Mouse (Mus musculus) ES-Bruce4 (cell line): ENCODE data around the gene Olfr995. TPM values are rescaled to one million over a fixed set of nuclear protein-coding genes. Genes with fewer than 3 reads are reported as not detected.

Source experiments
- H3K27ac ChIP-seq: 2 replicates; pipeline ENCODE4 v1.5.1; 2012; ENCODE audit warnings: low read length, inconsistent platforms; ENCODE audit not compliant: insufficient read depth
- H3K27me3 ChIP-seq: 2 replicates; pipeline ENCODE4 v1.6.1; 2012; ENCODE audit warnings: mild to moderate bottlenecking, low read length, inconsistent platforms; ENCODE audit not compliant: control insufficient read depth, poor library complexity, insufficient read depth, severe bottlenecking
- H3K36me3 ChIP-seq: 2 replicates; pipeline ENCODE4 v1.6.1; 2012; ENCODE audit warnings: inconsistent platforms, mild to moderate bottlenecking, low read length, moderate library complexity; ENCODE audit not compliant: control insufficient read depth, poor library complexity, insufficient read depth, severe bottlenecking
- H3K4me1 ChIP-seq: one replicate; pipeline ENCODE4 v1.8.1; 2011; ENCODE audit warnings: low read length; ENCODE audit not compliant: control insufficient read depth, insufficient read depth
- H3K4me3 ChIP-seq: 2 replicates; pipeline ENCODE4 v1.5.1; 2011; ENCODE audit warnings: low read depth, mild to moderate bottlenecking, low read length
- H3K9ac ChIP-seq: 2 replicates; pipeline ENCODE4 v1.6.1; 2012; ENCODE audit warnings: low read depth, mild to moderate bottlenecking, inconsistent platforms; ENCODE audit not compliant: poor library complexity, severe bottlenecking
- H3K9me3 ChIP-seq: replicated peaks from 2 replicates; pipeline ENCODE4 v1.6.1; 2012; ENCODE audit warnings: mild to moderate bottlenecking, low read length, inconsistent platforms; ENCODE audit not compliant: control insufficient read depth, poor library complexity, insufficient read depth, severe bottlenecking
- CTCF ChIP-seq: IDR thresholded peaks from one replicate; pipeline ENCODE4 v1.8.1; 2011; ENCODE audit warnings: low read depth, low read length
- EP300 ChIP-seq: IDR thresholded peaks from 2 replicates; pipeline ENCODE4 v1.6.1; 2011; ENCODE audit warnings: low read depth, low read length; ENCODE audit not compliant: insufficient read depth
- POLR2A ChIP-seq: IDR thresholded peaks from one replicate; pipeline ENCODE4 v1.8.1; 2011; ENCODE audit warnings: low read length; ENCODE audit not compliant: insufficient read depth
- polyA plus RNA-seq: library from polyadenylated mRNA; stranded (reverse); fragments of >200 nt; gene quantifications from 2 replicates; pipeline ENCODE4 v1.2.4, GENCODE M21; 2011; ENCODE audit warnings: low read depth; ENCODE audit not compliant: missing spikeins, insufficient read depth, insufficient read length

The Olfr995 gene
- polyA plus RNA-seq, 1 experiment = not detected

DNA sequence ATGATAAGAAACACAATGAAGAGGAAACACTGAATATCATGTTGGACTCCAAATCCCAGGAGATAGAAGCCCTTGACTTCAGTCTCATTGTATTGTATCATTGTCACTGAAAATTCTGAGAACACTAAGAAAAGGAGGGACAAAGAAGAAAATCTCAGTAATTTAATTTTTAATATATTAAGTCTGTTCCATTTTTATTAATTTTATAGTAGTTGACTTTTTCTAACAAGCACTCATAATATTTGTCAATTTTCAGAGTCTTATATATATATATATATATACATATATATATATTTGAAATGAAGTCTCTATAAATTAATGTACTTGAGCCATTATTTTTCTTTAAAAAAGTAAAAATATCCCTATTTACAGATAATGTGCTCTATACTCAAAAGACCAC lies 28.7 kb downstream of the Olfr995 start, which contains the start of gene Olfr993:
Olfr993 (minus strand) TSS at position 101 of the 400 bp plus-strand sequence.
- Histone ChIP-seq H3K4me1 (no peaks in the 10 kb centered on the region), H3K27me3 (no peaks in the 10 kb centered on the region), H3K27ac (no peak within 1 kb of the TSS), H3K4me3 (no peak within 1 kb of the TSS), H3K36me3 (no peaks in the 10 kb centered on the region), H3K9ac (no peak within 1 kb of the TSS), H3K9me3 (no peaks in the 10 kb centered on the region)
- no peak for TF ChIP-seq EP300
- TF ChIP-seq CTCF = no peak
- TF ChIP-seq POLR2A = no peak

DNA sequence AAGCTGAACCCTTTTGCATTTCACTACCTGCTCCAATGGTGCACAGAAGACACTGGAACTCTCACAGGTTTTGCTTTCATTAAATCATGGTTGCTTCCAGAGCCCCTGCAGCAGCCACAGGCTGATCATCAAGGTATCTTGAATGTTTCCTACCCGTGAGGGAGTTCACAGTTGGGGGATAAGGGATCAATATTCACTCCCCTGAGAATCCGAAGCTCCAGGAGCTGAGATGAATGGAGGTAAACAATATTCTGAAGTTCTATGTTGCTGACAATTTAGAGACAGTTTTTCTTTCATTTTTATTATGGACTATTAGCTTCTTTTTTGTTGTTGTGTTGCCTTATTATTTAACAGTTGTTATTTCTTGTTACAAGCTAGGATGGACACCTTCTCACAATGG lies 34.1 kb downstream of the Olfr995 start, which contains the start of gene Olfr992:
Olfr992 (minus strand) TSS at position 101 of the 400 bp plus-strand sequence.
- TF ChIP-seq EP300 (no peak), CTCF (no peak), POLR2A (no peak)
- H3K27ac ChIP-seq = no peak within 1 kb of the TSS
- no peaks in the 10 kb centered on the region for H3K36me3 ChIP-seq
- no peak within 1 kb of the TSS for H3K4me3 ChIP-seq
- no peaks in the 10 kb centered on the region for H3K27me3 ChIP-seq
- H3K4me1 ChIP-seq = no peaks in the 10 kb centered on the region
- no peaks in the 10 kb centered on the region for H3K9me3 ChIP-seq
- no peak within 1 kb of the TSS for H3K9ac ChIP-seq

Other genes with a start within 250 kb of the Olfr995 start
- gene Lrrc55, start 246.4 kb downstream of the Olfr995 start, polyA plus RNA-seq = not detected in 2 replicates
- not detected in 2 replicates for gene Olfr987, start 104.3 kb downstream of the Olfr995 start, polyA plus RNA-seq
- not detected in 2 replicates for gene Olfr988, start 80.4 kb downstream of the Olfr995 start, polyA plus RNA-seq
- gene Olfr992, start 34.2 kb downstream of the Olfr995 start, polyA plus RNA-seq = not detected in 2 replicates
- not detected in 2 replicates for gene Olfr993, start 28.8 kb downstream of the Olfr995 start, polyA plus RNA-seq
- gene Olfr994, start 7.2 kb downstream of the Olfr995 start, polyA plus RNA-seq = not detected in 2 replicates
- gene 4833423E24Rik, start 75.4 kb upstream of the Olfr995 start, polyA plus RNA-seq = not detected in 2 replicates
- not detected in 2 replicates for gene Olfr996, start 135.6 kb upstream of the Olfr995 start, polyA plus RNA-seq
- gene Olfr998, start 145.3 kb upstream of the Olfr995 start, polyA plus RNA-seq = not detected in 2 replicates
- gene Olfr1000, start 168.3 kb upstream of the Olfr995 start, polyA plus RNA-seq = not detected in 2 replicates
- gene Olfr1002, start 207.1 kb upstream of the Olfr995 start, polyA plus RNA-seq = not detected in 2 replicates
- gene Olfr154, start 220.8 kb upstream of the Olfr995 start, polyA plus RNA-seq = not detected in 2 replicates
- gene Olfr1006, start 235.1 kb upstream of the Olfr995 start, polyA plus RNA-seq = not detected in 2 replicates
- gene Olfr1008, start 245.8 kb upstream of the Olfr995 start, polyA plus RNA-seq = not detected in 2 replicates